Mouse (Mus musculus) monocyte, adult 5-6 weeks (primary cell): ENCODE data around the gene Prkn. TPM values are rescaled to one million over a fixed set of nuclear protein-coding genes. Genes with fewer than 3 reads are reported as not detected.
A peak's percentile ranks its signal among the peaks of the same experiment; 100 is the strongest.

ENCODE experiments used
- ATAC-seq: fragments of 153-309, 156-312 bp; replicated peaks from 2 replicates; pipeline ENCODE4 v1.8.0; 2017; ENCODE audit warnings: mild to moderate bottlenecking; ENCODE audit not compliant: low TSS enrichment, insufficient number of reproducible peaks, severe bottlenecking, poor library complexity, low FRiP score
- total RNA-seq: library from RNA; stranded (forward); fragments of 200-1000, 200-491, 200-594 nt; gene quantifications from 3 replicates; pipeline ENCODE4 v1.2.3, GENCODE M21; 2017

Gene Prkn
- total RNA-seq, 1 experiment from 2014 or later = not detected

DNA sequence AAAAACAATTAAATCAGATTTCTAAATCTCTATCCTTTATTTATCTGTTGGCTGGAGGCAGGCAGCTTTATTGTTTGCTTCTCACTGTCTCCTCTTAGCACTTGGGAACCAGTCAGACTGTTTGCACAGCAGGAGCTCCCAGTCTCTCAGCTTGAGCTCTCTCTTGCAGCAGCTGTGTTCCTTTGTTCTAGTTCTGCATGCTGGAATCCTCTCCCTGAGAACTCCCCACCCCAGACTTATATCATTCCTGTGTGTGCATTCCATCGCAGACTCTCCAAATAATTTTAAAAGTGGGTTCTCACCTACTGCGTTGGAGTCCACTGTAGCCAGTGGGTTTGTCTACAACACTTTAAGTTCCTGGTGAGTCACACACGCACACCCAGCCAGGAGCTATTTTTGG is 1181.1 kb downstream of the Prkn start:
- no peak for ATAC-seq

DNA sequence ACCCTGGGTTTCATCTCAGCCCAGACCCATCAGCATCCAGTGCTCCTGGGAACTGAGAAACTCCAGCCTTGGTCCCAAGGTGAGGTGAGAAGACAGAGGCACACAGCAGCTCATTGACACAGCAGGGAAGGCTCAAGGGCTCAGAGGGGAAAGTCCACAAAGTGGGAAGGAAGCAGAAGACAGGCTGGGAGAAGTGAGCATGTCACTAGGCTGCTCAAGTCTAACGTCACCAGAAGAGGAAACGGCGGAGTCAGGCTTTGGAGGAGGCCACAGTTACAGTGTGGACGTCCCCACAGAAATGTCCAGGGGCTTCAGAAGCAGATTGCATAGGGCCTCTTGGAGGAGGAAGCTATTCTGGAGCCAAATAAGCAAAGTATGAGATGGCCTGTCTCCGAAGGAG is 1189.2 kb downstream of the Prkn start:
- 0 out of 2 replicates have a peak, but pooled peaks have one; percentile 20 for ATAC-seq

DNA sequence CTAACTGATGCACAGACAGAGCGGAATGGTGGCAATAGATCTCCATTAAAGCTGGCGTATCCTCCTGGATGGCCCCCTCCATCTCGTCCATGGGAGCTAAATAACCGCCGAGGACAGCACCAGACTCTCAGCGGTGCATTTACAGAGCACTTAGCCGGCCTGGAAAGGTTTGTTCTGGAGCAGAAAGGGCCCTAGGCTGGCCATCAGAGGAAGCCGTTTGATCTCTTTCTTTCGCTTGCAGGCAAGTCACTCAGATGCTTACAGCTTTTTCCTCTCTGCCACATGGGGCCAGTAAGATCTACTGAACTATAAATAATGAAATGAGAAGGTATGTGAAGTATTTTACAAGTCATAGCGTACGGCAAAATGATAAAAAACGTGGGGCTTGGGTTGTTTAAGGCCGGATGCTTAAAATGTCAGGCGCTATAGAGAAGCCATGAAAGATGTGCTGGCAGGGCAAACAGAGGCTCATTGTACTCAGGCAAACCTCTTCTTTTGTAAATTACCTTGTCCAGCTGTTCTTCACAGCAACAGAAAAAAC is 1189.8 kb downstream of the Prkn start:
- no peak for ATAC-seq

DNA sequence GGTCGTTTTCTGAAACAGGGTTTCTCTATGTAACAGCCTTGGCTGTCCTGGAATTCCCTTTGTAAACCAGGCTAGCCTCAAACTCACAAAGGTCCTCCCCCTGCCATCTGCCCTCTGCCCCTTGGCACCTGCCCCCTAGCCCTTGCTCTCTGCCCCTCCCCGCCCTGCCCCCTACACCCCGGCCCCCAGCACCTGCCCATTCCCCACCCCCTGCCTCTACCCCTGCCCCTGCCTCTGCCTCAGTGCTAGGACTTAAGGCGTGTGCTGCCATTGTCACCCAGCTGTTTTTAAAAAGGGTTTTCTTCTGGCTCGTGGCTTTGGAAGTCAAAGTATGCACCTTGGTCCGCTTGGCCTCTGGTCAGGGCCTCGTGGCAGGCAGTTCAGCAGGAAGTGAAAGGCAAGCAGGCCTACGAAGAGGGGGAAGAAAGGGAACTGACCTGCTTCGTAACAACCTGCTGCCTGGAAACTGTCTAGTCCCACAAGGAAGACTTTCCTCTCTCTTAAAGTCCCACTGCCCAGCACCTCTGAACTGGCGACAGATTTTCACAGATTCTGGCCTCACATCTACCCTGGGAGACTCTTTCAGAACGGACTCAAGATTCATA is 1190.5 kb downstream of the Prkn start:
- ATAC-seq = no peak

DNA sequence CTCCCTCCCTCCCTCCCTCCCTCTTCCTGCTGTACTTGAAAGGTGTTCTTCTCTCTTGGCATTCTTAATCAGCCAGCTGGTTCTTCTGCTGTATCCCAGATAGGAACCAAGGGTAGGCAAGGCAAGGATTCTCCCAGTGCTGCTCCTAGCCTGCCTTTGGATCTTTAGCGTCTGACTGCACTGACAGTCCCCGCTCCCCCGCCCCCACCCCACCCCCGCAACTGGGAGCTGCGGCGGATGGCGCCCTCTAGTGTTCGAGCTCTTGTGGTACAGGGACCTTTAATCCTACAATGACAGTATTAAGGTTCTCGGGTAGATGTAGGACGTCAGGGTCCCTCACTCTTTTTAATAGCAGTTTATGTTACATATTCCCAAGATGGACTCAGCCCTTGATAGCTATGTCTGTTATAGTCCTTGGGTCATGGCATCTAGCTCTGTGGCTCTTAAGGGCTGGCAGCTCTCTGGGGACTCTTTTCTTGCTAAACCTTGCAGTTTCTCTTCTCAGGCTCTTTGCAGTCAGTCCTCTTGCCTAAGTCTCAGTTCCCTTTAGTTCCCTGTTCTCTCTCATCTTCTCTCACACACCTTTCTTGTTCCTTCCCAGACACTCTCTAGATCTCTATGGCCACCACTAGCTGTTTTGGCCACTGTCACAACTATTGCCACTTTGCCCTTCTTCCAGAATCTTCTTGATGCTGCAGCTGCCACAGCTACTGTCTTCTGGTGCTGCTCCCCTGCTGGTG is 1191.2 kb downstream of the Prkn start:
- ATAC-seq = no peak

DNA sequence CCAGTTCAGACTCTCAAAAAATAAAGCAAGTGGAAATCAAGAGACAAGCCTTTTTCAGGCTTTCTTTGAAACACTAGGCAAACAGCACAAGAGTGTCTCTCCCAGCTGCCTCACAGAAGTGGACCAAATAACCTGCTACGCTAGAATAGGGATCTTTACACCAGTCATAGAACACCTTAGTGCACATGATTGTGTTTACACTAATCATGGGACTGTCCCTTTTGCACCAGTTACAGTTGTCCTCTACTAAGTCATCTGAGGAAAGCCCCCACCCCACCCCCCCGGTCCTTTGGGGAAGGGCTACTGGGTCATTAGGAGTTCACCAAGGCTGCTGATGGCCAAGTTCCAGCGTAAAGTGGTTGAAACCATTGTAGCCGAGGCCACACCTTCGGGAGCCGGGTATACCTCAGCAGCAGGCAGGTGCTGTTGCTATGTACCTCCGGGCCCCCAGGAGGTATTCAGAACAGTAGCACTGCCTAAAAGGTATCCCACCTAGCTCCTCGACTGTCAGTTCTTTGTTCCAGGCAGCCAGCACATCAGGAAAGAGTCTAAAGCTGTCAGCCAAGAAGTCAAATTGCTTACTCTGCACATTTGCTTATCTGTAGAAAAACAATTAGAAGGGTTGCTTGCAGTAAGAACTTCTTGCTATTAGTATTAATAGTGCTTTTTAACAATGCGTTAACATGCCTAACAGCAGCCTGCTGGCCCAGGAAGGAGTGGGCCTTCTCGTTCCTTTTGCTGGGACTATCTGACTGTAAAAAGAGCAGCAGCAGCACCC is 1192.0 kb downstream of the Prkn start:
- ATAC-seq = no peak

DNA sequence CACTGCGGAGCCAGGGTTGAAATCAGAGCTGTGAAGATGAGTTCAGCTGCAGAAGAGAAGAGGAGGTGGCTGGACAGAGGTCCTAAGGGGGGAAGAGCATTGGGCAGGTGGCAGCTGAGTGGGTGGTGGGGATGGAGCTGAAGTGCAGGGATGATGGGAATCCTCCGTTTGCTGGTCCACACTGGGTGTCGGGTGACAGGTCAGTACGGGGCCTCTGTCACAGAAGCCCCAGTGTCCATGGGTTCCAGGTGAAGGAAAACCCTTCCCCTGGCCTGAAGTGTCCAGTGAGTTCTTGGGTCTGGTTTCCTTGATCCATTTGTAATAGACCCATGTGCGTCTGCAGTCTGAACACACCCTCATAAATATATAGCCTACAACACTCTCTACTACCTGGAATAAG is 1195.2 kb downstream of the Prkn start:
- no peak for ATAC-seq

DNA sequence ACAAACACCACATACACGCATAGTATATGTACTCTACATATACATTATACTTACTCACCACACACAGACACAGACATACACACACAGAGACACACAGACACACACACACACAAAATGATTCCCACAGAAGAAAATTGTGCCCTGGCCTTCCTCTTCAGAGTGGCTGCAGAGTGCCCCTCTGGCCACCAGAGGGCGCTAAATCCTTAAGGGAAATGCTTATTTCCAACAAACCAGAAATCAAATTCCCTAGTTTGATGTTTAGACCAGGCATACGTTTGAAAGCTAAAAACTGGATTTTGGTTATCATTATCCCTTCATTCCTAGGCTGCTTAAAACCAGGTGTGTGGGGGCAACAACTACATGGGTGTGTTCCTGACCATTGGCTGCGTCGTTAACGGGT is 1196.0 kb downstream of the Prkn start:
- ATAC-seq = no peak

DNA sequence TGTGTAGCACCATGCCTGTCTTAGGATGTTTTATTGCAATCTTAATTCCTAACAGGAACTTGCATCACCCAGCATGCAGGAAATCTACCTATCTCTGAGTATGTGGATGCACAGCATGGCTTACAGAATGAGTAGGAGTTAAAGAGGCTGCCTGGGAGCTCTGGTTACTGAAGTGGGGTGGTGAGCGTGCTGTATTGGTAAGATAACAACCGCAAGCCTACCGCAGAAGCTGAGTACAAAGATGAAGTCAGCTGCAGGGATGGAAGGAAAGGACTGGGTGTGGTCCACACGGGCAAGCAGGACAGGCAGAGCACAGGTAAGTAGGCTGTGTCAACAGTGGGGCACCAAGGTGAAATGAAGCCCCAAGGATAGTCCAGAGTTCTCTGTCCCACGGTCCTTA is 1196.9 kb downstream of the Prkn start:
- ATAC-seq = no peak

DNA sequence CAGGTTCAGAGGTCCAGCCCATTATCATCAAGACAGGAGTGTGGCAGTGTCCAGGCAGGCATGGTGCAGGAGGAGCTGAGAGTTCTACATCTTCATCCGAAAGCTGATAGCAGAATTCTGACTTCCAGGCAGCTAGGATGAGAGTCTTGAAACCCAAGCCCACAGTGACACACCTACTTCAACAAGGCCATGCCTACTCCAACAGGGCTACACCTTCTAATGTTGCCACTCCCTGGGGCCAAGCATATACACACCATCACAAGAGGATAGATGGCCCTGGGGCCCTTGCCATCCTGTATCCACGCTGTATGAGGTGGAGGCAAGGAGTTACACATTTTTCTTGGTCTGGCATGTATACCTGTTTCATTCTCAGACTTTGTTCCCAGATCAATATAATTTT is 1197.4 kb downstream of the Prkn start:
- ATAC-seq = no peak

DNA sequence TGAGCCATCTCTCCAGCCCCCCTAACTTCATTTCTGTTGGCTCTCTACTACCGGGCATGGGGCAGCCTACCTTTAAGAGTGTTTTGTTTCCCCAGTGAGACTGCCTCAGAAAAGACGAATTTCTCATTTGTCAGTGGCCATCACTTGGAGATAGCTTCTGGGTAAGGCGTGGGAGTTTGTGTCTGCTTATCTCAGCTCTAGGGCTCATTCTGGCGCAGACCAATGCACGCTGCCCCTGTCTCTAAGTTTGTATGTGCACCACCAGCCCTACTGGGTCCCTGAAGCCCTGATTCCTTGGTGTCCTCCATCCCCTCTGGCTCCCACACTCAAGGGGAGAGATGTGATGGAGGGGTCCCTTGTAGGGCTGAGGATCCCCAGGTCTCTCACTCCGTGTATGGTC is 1198.3 kb downstream of the Prkn start:
- no peak for ATAC-seq

DNA sequence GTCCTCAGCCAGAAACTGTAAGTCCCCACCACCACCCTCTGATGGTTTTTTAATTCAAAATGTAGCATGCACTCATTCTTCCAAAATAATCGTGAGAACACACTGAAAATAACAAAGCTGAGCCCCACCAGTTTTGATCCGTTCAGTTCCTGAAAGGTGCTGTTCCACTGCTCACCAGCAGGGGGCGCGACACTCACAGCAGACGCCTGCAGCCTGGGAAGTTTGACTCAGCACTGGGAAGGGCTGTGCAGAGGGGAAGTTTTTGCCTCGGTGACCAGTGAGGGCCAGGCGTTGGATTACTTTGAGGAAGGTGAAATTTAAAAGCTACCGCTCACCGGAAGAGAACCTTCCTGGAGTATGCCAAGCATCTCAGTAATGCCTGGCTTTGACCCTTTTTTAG is 1199.0 kb downstream of the Prkn start:
- ATAC-seq = peak; percentile 77

DNA sequence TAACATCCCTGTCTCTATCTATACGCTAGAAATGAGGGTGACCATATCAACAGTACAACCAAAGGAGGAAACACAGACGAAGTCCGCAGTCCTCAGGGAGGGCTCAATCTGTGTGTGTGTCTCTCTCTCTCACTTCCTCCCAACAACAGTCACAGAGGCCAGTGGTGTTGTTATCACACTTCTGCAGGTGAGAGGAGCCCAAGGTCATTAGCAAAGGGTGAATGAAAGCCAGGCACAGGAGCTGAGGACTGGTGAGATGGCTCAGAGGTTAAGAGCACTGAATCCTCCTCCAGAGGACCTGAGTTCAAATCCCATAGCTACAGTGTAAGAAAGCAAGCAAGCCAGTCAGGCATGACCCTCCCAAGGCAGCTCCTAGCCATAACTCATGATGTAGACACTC is 1199.7 kb downstream of the Prkn start:
- no peak for ATAC-seq

DNA sequence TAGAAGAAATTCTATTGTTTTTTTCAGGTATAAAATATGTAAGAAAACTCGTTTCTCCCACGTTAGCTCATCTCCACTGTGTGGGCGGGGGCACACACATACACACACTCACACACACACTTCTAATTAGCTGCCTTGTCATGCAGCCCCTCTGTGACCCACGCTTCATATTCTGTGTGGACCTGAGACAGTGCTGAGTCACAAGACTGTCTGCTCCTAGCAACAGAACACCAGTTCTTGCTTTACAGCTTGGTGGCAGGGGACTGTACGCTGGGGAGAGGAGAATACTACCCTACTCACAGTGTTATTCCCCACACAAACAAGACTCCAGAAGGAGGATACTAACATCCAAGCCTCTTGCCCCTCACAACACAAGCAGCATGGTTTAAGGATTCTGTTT is 1200.4 kb downstream of the Prkn start:
- ATAC-seq = no peak

DNA sequence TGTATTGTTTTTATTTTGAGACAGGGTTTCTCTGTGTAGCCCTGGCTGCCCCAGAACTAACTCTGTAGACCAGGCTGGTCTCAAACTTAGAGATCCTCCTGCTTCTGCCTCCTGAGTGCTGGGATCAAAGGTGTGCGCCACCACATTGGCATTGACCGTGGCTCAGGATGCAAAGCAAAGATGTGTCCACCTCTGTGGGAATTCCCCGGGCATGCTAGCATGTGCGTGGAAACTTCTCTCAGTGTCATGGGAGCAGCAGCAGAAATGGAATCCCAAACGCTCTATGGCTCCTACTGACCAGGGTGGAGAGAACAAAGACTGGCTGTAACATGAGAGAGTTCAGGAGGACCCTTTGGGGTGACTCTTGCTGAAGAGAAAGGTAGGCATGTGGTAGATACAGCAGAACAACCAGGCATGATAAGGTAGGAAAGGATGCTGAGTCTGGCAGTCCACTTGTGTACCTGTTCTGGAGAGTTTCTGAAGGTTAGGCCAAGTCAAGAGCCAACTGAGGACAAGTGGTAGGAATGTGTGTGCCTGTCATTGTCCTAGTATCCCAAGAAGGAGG is 1201.0 kb downstream of the Prkn start:
- no peak for ATAC-seq

DNA sequence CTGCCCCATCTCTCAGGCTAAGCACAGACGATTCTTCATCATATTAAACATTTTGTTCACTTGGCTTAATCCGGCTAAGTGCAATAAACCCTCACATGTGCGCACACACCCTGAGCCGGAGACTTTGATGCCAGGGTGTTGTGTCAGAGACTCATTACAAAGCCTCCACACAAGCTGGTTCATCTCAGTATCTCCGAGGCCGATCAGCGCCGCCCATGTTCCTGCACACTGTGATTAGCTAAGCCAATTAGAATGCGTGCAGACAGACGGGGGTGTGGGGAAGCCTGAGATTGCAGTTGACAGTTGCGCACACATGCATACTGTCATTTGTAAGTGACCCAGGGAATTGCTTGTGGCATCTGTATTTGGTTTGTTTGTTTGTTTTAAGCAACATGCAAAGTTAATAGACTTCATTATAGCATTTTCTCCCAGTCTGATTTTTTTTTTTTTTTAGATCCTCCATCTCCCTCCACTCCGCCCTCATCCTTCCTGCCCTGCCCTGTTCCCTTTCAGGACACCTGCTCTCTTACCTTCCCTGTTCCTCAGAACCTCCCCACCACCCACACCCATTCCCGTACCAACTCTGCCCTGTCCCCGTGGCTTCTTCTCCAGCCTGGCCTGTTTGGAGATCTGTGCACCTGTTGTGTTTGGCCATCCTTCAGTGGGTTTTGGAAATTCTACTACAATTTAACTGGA is 1202.5 kb downstream of the Prkn start:
- ATAC-seq = no peak

DNA sequence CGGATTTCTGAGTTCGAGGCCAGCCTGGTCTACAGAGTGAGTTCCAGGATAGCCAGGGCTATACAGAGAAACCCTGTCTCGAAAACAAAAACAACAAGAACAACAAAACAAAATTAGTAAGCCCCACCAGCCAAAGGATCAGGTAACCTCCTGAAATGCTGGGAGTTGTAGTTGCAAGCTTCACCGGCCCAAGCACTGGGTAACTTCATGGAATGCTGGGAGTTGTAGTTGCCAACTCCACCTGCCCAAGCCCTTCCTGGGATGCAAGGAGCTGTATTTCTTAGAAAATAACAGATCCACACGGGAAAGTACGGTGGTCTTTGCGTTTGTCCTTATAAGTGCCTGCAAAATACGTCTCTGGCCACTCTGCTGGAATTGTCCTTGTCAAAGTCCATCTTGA is 1204.0 kb downstream of the Prkn start:
- ATAC-seq = no peak

DNA sequence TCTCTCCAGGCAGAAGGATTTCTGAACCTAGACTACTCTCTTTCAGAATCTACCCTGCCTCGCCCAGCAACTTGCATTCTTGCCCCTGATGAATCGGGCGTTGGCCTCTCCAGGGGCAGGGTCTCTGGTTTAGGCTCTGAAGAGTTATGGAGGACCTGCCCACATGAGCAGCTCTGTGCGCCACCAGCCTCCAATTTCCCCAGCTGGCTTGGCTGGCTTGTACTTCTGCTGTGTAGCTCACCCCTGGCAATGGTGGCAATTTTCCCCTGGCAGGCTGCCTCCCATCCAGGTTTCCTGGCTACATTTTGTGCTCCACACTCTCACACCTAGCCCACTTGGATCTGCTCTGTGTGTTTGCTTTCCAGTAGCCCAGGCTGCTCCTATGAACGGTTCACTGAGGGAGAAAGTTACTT is 1205.7 kb downstream of the Prkn start:
- ATAC-seq = no peak

DNA sequence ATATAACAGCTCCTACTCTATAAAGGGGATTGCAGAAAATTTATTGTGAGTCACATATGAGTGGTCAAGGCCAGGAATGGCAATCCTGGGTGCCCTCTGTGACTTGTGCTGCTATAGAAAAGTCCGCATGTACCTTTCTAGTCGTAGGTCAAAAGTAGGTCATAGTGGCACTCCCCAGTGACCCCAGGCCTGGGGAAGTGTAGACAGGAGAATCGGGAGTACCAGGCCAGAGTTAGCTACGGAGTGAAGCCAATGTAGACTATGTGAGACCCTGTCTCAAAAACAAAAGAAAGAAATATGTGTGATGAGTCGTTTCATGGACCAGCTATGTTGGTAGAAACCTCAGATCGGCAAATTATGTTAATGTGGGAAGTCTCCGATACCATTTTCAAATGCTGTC is 1206.8 kb downstream of the Prkn start:
- ATAC-seq = no peak
